Mouse (Mus musculus): ENCODE data around the gene Hlf.

GRCm38 (mm10) chr11:90382005-90382611, 8.6 kb downstream of the Hlf start:
- TF ChIP-seq POLR2A (IDR thresholded peaks at IDR 0.05; ENCODE audit: insufficient read length, low read depth), result no peak
- TF ChIP-seq USF1 (IDR thresholded peaks at IDR 0.05; ENCODE audit: low read depth), result no peak
- no peak for TF ChIP-seq E2F4 (IDR thresholded peaks at IDR 0.05; ENCODE audit: insufficient read depth)
- TF ChIP-seq CEBPB (IDR thresholded peaks at IDR 0.05; ENCODE audit: insufficient read depth, poor library complexity, severe bottlenecking), result no peak
- TF ChIP-seq POLR2AphosphoS2 (IDR thresholded peaks at IDR 0.05; ENCODE audit: insufficient read length, low read depth), result no peak
- no peak for TF ChIP-seq SRF (IDR thresholded peaks at IDR 0.05; ENCODE audit: control insufficient read depth, insufficient read length, low read depth)
- no peak for TF ChIP-seq TCF12 (IDR thresholded peaks at IDR 0.05; ENCODE audit: insufficient read depth, poor library complexity, severe bottlenecking)
- TF ChIP-seq MAX (IDR thresholded peaks at IDR 0.05; ENCODE audit: low read depth), result no peak
- TF ChIP-seq REST (IDR thresholded peaks at IDR 0.05; ENCODE audit: insufficient read depth, insufficient read length), result no peak

All from myocyte (in vitro differentiated cells).